Mouse (Mus musculus) urinary bladder, postnatal 4 days (tissue): ENCODE measurements around the gene Espnl.

Experiments used
- DNase-seq, 2 experiments: peaks; one replicate each; pipeline ENCODE4 v3.0.0; 2021 to 2022; ENCODE audit warnings: low spot score in 2 of 2

Espnl gene

DNA sequence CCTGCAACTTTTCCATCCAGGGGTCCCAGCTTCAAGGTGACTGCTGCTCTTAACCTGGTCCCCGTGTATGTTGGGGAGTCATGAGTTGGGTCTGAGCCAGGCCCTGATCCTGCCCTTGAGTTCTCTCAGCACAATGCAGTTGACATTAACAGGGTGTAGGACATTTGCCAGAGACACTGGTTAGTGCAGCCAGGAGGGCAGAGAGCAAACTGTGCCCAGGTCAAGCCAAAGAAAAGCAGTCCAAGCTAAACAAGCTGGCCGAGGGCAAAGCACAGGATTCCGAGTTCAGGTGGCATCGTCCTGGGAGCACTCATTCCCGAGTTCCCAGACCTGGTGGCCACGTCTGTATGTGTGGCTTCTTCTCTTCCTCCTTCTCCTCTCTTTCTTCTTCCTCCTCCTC, 4.2 kb upstream of the Espnl start:
- no peak for DNase-seq

DNA sequence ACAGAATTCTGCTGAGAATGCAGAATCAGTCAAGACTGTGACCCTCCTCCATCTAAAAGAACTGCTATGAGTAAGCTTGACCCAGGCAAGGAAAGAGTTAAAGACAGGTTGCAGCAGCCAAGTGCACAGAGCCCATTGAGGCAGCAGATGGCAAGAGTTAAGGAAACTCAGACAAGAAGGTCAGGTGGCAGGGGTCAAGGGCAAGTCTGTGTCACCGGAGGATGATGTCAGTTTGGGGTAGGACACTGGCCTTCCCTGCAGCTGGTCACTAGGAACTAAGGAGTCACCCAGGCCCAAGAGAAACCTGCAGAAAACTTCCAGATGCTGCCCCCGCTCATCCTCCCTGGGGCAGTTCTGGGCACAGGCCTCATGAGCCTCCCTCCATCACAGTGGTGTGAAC, 2.8 kb downstream of the Espnl start:
- DNase-seq = no peak

DNA sequence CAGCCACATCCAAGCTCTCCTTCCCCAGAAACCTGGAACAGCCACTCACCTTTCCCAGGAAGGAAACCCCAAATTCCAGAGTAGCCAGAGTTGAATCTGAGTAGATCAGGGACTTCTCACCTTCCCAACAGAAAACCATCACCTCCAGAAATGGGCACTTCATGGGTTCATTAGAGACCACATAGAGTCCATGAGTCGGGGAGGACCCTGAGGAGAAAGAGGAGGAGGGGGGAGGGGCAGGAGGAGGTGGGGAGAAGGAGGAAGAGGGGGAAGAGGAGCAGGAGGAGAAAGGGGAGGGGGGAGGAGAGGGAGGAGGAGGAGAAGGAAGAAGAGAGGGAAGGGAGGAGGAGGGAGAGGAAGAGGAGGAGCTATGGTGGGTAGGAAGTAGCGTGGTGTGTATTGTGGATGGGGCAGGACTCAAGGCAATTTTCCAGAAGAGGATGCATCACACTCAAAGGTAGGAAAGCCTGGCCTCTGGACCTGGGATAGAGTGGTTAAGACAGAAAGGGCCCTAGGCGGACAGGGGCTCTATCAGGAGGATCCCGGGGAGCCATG, 3.7 kb downstream of the Espnl start:
- DNase-seq = no peak

DNA sequence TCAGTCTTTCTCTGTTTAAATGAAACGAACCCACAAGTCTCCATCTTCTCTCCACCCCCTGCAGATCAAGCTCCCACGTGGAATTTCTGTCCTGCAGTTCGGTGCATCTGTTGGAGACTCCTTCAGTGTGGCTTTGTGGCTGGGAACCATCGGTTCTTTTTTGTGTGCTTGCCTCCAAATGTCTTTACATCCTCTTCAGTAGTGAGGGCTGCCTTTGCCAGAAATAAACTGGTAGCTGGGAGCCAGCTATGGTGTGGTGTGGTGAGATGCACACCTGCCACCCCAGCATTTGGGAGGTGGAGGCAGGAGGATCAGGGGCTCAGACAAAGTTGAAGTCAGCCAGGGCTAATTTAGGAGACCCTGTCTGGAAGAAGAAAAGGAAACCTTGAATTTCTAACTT, 10.2 kb downstream of the Espnl start:
- DNase-seq = no peak

DNA sequence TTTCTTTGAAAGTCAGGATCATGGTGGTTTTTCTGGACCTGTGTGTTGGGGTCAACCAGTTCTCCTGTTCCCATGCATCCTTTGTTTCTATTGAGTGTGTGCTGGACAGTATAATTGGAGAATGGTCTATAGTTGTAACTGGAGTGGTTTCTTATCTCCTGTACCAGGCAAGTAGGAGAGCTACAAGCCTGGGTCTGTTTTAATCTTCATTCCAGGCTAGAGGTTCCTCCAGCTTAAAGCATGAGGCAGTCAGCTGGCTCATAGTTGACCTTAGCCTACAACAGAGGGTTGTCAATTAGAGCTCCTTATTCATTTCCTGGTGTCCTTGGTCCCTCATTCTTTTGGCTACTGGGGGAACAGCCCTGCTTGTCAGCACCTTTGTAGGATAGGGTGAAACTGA, 11.7 kb downstream of the Espnl start:
- DNase-seq = no peak

DNA sequence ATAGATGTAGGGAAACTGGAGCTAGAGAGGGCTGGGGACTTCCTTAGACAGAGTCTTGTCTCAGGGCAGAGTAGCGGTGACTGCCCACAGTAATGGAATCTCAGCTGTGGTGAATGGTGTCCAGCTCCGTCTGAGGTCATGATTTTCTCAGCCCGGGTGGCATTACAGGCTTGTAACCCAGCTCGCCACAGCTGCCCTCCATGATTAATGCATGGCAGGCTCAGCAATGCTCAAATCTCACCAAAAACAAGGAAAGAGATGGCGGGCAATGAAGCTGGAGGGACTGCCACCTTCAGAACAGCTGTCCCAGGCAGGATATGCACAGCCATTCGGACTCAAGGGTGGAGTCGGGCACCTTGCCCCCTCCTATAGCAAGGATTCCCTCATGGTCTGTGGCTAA, 15.5 kb downstream of the Espnl start:
- DNase-seq = no peak

DNA sequence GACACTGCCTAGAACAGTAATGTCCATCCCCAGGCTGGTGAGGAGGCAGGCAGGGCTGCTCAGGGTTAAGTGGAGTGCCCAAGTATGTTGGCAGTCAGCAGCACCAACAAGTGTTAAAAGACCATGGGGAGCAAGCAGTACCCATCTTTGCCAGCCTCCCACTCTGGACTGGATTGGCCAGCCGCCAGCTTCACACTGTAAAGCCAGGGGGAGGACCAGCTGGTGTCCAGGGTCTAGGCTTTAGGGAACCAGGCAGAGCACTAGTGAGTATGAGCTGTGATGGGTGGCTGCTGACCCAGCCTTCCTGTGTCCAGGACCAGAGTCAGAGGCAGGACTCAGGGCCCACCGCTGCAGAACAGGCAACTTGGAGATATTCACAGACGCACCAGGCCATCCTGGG, 22.1 kb downstream of the Espnl start:
- no peak for DNase-seq

DNA sequence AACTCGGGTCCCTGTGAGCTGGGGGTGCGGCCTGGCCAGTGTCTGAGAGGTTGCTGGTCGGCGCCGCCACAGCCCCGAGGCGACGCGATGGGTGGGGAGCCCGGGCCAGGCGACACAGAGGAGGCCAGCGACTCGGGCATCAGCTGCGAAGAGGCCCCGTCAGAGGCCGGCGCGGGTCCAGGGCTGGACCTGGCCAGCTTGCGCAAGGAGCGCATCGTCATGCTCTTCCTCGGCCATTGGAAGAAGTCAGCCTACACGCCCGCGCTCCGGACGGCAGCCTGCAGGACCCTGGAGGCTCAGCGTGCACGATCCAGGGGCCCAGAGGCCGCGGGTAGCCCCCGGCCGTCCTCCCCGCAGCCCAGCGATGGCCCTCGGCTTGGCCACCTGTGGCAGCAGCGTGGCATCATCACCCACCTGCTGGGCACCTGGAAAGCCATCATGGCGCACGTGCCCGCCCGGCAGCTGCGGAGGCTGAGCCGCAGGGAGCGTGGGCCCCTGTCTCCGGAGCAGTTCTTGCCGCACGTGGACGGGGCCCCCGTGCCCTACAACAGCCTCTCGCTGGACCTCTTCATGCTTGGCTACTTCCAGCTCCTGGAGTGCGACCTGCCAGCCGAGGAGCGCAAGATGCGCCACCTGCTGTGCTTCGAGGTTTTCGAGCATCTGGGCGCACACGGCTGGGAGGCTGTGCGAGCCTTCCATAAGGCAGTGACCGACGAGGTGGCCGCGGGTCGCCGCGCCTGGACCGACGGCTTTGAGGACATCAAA, 23.2 kb downstream of the Espnl start:
- no peak for DNase-seq

DNA sequence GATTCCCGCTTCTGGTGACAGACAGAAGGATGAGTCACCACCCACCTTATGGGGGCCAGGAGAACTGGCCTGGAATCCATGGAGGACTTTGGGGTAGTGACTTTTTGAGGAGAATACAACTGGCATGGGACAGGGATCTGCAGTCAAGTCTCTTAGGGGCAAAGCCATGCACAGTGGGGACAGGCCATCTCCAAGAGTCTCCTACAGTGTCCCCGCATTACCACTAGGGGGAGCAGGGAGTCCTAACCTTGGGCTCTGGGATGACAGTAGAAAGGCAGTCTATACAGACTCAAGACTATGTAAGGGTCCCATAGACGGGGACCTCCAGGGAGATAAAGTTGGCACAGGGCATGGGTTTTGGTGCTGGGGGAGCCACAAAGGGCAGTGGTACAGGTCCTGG, 25.0 kb downstream of the Espnl start:
- DNase-seq = no peak

DNA sequence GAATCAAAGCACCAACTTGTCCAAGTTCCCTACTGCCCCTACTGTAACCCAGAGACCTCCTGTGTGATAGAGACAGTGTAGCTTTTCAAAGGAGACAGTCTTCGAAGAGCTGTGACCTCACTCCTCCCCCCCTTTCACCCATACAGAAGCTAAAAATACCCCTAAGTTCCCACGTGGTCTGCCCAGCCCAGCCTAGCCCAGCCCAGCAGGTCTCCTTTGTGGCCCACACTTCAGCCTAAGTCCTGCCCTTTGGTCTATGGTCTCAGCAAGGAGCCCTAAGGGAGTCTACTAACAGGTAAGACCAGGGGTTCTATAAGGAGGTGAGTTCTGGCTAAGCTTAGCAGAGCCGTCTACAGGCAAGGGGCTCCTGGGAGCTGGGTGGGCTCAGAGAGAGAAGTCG, 29.0 kb downstream of the Espnl start, which contains the start of gene Klhl30:
Klhl30 (plus strand) TSS at position 176 of the 400 bp plus-strand sequence.
- no peak for DNase-seq

DNA sequence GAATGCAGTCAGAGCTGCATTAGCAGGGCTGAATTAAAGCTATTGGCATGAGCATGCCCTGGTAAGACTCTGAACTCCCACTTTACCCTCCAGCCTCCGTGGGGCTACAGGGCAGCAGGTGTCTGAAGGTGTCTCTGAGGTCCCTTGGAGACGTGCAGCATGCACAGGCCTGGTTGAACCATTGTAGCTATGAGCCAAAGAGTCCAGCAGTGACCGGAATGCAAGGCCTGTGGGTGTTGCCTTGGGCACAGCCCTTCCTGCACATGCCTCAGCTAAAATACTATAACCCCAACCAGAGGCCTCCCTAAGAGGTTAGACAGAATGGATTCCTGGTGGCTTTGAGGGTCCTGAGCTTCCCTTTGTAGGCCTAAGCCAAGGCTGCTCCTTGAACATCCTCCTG, 29.4 kb downstream of the Espnl start:
- DNase-seq = no peak

DNA sequence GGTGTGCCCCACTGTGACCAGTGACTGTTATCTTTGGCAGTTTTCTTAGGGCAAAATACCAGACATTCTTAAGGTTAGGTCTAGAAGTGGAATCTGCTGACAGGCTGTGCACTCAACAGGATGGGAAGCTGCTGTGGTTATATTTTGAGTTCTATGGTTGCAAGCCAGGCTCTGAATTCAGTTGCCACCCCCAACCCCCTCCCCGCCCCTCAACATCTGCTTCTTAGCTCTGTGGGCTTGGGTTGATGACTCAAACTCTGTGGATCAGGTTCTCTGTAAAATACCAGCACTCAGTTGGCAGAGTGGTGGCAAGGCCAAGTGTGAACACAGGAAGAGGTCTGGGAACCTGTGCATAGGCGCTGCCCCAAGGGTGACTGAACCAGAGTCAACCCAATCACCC, 30.4 kb downstream of the Espnl start:
- DNase-seq = no peak

DNA sequence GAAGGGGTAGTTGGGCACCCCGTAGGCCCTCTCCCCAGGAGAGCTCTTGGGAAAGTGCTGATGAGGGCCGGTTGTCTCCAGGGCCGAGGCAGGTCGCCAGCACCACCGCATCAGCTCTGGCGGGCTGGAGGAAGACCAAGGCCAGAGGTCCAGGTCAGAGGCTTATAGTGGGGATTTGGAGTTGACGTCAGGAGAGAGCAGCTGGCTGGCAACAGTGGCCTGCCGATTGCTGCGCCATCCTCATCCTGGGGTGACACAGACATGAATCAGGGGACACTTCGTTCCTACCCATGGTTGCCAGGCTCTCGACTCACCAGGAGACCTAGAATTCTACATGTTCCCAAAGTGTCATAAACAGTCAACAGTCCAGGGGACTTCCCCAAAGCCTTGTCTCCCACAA, 34.2 kb downstream of the Espnl start:
- DNase-seq = no peak

DNA sequence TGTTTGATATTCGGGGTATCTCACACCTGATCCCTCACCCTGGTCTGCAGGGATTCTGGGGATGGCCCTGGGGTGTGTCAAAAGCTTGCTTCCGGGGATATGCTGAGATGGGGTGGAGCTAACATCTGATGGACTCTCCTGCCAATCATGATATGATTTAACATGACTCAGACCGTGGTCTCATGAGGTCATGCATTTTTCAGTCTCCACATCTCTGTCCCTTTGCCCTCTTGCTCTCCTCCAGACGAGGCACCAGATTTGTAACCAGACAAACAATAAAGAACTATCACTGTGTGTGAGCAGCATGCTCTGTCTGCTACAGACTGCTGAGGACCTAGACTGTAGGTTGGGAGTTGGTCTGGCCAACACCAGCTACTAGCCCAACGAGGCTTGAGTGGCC, 40.2 kb downstream of the Espnl start:
- no peak for DNase-seq

DNA sequence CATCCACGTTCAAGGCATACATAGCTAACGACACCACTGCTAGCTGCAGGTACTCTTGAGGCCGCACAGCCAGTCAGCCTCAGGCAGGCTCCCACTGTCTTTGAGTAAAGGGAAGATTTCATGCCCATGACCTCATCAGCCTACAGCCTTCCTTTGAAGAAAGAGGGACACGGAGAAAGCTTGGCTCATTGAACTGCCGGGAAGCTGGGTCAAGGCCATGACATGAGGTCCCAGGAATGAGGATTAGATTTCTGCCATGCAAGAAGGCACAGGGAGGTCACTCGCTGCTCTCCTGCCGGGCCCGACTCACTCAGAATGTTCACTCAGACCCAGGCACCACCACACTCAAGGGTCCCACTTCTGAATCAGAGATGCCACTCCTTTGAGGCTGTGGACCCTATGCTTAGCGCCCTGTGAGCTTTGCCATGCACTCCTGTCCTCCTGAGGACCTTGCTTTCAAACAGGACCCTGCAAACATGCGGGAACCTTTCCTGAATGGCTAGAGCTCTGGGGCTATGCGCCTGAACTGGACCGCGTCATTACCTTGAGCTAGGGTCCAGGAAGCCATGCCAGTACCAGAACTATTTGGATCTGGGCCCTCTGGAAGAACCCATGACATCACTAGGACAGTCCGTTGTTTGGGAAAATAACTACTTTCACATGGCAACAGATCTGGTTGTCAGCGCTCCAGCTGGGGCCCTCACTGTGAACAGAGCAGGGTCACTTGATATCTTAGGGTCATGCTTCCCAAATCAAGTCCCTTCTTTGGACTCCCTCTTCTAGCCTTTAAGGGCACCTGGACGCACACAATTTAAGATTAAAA, 43.2 kb downstream of the Espnl start:
- DNase-seq = no peak

DNA sequence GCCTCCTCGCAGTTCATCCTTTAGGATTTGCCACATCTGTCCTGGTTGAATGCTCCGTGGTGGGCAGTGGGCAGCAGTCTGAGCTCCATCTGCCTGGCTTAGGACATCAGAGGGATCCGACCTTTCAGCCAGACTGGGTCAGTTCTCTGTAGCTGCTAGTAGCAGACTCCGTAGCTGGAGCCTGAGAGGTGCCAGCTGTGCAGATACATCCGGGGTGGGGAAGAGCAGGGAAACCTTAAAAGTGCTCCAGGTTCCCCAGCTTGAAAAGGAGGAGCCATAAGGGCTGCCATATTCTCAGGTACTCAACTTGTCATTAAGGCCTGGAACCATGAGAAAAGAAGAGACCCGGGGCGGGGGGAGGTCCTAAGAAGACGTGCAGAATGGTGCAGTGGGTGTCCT, 43.9 kb downstream of the Espnl start:
- DNase-seq = no peak

DNA sequence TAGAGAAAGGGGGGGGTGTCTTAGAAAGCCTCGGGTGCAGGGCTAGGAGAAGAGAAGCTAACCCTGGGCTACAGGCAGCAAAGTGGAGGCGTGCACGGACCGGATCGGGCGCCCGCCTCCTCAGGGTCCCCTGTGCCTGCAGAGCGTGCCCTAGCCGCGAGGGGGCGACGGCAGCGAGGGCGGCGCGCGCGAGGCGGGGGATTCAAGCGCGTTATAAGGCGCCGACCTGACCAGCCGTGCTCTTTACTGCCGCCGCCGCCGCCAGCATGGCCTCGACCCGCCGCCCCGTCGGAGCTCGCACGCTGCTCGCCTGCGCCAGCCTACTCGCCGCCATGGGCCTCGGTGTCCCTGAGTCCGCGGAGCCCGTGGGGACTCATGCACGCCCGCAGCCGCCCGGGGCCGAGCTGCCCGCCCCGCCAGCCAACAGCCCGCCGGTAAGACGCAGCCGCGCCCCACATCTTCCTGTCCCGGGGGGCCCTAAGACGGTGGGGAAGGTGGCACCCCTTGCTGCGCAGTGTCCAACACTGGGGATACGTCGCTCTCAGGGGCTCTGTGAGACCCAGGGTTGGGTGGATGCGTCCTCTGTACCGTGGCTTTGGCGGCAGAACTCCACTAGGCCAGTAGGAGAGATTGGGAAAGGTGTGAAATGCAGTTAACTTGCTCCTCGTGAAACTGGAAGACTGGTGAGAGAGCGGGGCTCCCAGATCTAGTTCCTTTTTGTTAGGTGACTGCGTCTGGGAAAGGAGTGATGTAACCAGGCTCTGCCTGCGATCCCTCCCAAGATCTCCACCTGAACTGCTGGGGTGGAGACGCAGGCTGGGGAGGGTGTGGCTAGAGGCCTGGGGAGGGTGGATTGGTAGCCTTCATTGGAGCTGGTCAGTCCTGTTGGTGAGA, 44.6 kb downstream of the Espnl start, which contains the start of gene Erfe:
Erfe (plus strand) TSS at position 216 of the 894 bp plus-strand sequence.
- peak; percentile 54 to 77 for DNase-seq

DNA sequence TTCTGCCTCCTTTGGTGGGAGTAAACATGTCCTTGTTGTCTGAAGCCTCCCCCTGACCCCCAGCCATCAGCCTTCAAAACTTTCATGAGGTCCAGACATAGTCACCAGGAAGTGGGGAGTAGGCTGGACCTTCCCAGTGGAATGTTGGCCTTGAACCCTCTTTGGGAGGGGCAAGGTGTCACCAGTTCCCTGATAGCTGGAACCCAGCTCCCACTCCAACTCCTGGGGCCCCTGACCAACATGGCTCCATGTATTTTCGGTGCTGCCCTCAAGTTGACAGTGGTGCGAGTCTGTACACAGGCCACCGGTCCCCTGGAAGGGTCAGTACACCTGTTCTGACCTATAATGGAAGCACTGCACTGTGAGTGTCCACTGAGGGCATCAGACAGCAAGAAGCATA, 45.4 kb downstream of the Espnl start:
- no peak for DNase-seq

DNA sequence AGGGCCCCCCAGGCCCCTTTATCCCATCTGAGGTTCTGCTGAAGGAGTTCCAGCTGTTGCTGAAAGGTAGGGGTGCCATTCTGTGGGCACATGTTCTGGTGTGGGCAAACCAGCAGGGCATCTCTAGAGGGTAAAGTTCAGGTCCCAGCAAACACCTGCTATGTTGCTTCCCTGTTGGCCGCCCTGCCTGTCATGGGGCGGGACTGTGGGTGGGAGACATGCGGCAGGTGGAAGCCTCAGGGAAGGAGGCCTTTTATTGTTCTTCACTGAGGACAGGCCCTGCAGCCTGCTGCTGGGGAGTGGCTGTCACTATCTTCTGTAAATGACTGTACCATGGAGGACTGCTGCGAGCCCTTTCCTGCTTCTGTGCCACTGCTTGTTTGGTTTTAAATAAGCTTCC, 47.5 kb downstream of the Espnl start:
- no peak for DNase-seq

DNA sequence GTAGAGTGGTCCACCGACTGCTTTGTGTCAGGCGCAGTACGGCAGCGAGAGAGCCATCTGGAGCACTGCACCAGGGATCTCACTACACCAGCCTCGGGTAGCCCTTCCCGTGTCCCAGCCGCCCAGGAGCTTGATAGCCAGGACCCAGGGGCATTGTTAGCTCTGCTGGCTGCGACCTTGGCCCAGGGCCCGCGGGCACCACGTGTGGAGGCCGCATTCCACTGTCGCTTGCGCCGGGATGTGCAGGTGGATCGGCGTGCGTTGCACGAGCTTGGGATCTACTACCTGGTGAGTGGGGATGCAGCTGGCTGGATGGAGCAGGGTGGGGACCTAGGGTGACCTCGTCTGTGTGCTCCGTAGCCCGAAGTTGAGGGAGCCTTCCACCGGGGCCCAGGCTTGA, 48.2 kb downstream of the Espnl start:
- no peak for DNase-seq

DNA sequence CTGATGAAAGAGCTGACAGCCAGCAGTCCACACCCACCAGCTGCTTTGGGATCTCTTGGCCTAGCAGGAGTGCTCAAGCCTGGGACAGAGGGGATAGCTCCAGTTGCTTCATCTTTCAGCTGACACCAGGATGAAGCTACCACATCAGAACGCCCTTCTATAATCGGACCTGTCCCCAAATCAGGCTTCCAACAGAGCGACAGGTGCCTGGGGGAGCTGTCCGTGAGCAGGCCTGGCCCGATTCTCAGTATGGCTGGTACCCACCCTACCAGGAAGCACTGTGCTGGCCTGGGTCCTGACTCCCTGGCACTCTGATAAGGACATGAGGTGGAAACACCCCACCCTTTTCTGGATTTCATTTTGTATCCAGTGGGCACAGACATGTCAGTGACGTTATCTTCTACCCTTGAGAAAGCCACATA, 51.5 kb downstream of the Espnl start:
- DNase-seq = no peak
